Mouse (Mus musculus): ENCODE data around the gene Slc9a7. TPM values are rescaled to one million over a fixed set of nuclear protein-coding genes. Genes with fewer than 3 reads are reported as not detected.

The Slc9a7 gene
- polyA plus RNA-seq, 1 experiment from 2014 or later: 4.7 TPM

DNA sequence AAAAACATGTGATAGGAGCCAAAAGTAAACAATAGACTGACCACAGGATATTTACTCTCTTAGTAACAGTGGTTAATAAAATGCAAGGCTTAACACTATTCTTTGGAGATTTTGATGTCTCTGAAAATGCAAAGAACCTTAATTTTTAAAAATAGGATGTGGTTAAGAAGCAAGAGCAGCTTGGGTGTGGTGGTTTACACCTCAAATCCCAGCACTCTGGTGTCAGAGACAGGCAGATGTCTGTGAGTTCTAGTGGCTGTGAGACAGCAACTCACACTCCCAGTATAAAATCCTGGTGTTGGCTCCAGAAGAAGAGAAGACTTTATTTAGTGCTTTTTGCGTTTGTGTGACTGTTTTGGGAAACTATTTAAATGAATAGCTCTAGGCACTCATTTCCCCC is 19.6 kb downstream of the Slc9a7 start:
- Histone ChIP-seq H3K27ac (no peak overlapping the region), H3K9ac (no peak overlapping the region), H3K36me3 (no peaks in the 10 kb centered on the region), H3K4me2 (no peak overlapping the region), H3K4me3 (no peak overlapping the region), H3K27me3 (no peaks in the 10 kb centered on the region), H3K4me1 (replicated peaks) (no peaks in the 10 kb centered on the region), H3K9me3 (replicated peaks) (no peaks in the 10 kb centered on the region)
- 41% methylated on average over 1 of the region's 1 CpGs for WGBS
- no peak for ATAC-seq (replicated peaks; ENCODE audit: insufficient number of reproducible peaks, insufficient read depth, low FRiP score, low read depth)

DNA sequence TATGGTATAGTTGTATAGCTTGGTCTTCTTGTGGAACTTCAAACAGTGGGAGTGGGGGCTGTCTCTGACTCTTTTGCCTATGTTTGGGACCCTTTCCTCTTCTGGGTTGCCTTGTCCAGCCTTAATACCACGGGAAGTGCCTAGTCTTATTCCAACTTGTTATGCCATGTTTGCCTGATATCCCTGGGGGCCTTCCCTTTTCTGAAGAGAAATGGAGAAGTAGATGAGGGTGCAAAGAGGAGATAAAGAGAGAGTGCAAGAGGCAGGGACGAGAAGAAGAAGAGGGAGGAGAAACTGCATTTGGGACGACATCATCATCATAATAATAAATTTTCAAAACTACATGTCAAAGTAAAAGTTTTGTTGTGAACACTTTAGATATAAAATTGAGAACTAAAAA is 21.6 kb downstream of the Slc9a7 start:
- H3K4me1 ChIP-seq (replicated peaks): no peaks in the 10 kb centered on the region
- H3K27ac ChIP-seq: no peak overlapping the region
- no peaks in the 10 kb centered on the region for H3K27me3 ChIP-seq
- H3K4me2 ChIP-seq: no peak overlapping the region
- ATAC-seq (replicated peaks; ENCODE audit: insufficient number of reproducible peaks, insufficient read depth, low FRiP score, low read depth): no peak
- no peak overlapping the region for H3K4me3 ChIP-seq
- no peaks in the 10 kb centered on the region for H3K36me3 ChIP-seq
- H3K9me3 ChIP-seq (replicated peaks): no peaks in the 10 kb centered on the region
- WGBS: 61% methylated on average over 3 of the region's 3 CpGs
- H3K9ac ChIP-seq: no peak overlapping the region

DNA sequence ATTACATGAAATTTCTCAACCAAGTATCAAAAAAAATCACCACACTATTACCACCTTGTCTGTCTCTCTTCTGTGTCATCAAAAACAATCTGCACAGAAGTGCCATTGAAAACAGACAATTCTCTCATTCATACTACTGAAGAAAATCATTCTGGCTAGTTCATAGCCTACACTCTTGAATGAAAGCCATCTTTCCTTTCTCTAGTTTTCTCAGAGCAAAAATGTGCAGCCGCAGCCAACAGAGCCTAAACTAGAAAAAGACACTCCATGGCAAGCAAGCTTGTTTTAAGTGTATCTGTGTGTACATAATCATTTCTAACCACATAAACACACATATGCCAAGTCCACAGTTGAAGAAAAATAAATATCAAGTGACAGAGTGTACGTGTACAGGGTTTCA is 27.2 kb downstream of the Slc9a7 start:
- no peak for ATAC-seq (replicated peaks; ENCODE audit: insufficient number of reproducible peaks, insufficient read depth, low FRiP score, low read depth)
- H3K4me3 ChIP-seq: no peak overlapping the region
- H3K4me1 ChIP-seq (replicated peaks): no peaks in the 10 kb centered on the region
- no peaks in the 10 kb centered on the region for H3K36me3 ChIP-seq
- H3K9ac ChIP-seq: no peak overlapping the region
- H3K27ac ChIP-seq: no peak overlapping the region
- H3K4me2 ChIP-seq: no peak overlapping the region
- no peaks in the 10 kb centered on the region for H3K27me3 ChIP-seq
- 75% methylated on average over 2 of the region's 2 CpGs for WGBS
- H3K9me3 ChIP-seq (replicated peaks): no peaks in the 10 kb centered on the region

DNA sequence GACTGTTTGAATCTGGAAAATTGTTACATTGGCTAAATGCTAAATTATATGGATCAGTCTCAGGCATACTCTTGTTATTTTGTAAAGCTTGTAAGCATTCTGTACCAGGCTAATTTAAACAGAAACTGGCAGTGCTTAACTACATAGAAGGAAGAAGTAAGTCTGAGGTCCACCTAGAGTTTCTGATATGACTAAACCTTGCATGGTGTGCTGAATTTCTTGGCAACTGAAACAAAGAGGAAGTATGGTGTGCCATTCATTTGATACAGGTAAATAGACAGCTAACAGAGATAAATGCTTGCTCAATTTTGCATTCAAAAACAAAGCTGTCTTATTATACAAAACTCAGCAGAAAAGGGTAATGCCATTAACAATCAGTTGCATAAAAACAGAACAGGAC is 63.5 kb downstream of the Slc9a7 start:
- Histone ChIP-seq H3K9me3 (replicated peaks) (no peaks in the 10 kb centered on the region), H3K27me3 (no peaks in the 10 kb centered on the region), H3K4me2 (no peak overlapping the region), H3K4me1 (replicated peaks) (no peaks in the 10 kb centered on the region), H3K27ac (no peak overlapping the region), H3K9ac (no peak overlapping the region), H3K4me3 (no peak overlapping the region), H3K36me3 (no peaks in the 10 kb centered on the region)
- no peak for ATAC-seq (replicated peaks; ENCODE audit: insufficient number of reproducible peaks, insufficient read depth, low FRiP score, low read depth)

DNA sequence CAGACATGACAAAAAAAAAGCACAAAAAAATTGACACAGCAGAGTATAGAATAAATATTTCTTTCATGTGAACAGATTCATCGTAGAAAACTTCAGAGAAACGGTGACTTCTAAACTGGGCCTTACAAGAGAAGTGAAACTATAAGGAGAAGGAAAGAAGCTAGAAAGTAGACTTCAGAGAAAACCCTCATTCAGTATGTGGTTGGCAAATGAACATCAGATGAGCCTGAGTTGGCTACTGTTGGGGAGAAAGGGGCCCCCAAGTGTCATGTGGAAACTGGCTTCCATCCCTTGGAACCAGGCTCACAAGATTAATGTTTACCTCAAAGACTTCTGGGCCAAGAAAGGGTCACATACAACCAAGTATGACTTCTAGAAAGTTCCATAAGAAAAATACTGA is 70.1 kb downstream of the Slc9a7 start:
- H3K27ac ChIP-seq: no peak overlapping the region
- no peak for ATAC-seq (replicated peaks; ENCODE audit: insufficient number of reproducible peaks, insufficient read depth, low FRiP score, low read depth)
- WGBS: 83% methylated on average over 2 of the region's 2 CpGs
- no peaks in the 10 kb centered on the region for H3K36me3 ChIP-seq
- no peak overlapping the region for H3K9ac ChIP-seq
- H3K4me2 ChIP-seq: no peak overlapping the region
- H3K4me3 ChIP-seq: no peak overlapping the region
- H3K27me3 ChIP-seq: no peaks in the 10 kb centered on the region
- no peaks in the 10 kb centered on the region for H3K9me3 ChIP-seq (replicated peaks)
- no peaks in the 10 kb centered on the region for H3K4me1 ChIP-seq (replicated peaks)

DNA sequence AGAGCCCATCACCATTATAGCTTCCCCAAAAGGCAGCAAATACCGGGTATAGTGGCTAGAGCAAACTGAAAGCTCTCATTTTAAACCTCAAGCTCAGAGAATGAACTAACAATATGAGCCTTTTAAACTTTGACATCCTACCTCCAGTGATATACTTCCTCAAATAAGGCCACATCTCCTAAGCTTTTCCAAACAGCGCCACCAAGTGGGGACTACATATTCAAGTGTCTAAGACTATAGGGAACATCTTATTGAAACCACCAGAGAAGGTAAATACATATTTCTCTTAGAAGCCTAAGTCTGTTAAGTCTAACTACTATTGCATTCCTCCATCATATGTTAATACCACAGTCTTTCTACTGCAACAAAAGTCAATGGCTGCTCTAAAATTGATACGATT is 106.0 kb downstream of the Slc9a7 start:
- H3K4me3 ChIP-seq: no peak overlapping the region
- no peaks in the 10 kb centered on the region for H3K4me1 ChIP-seq (replicated peaks)
- no peaks in the 10 kb centered on the region for H3K27me3 ChIP-seq
- ATAC-seq (replicated peaks; ENCODE audit: insufficient number of reproducible peaks, insufficient read depth, low FRiP score, low read depth): no peak
- H3K27ac ChIP-seq: no peak overlapping the region
- H3K36me3 ChIP-seq: no peaks in the 10 kb centered on the region
- WGBS: 70% methylated on average over 3 of the region's 3 CpGs
- H3K9ac ChIP-seq: no peak overlapping the region
- H3K4me2 ChIP-seq: no peak overlapping the region
- H3K9me3 ChIP-seq (replicated peaks): no peaks in the 10 kb centered on the region

DNA sequence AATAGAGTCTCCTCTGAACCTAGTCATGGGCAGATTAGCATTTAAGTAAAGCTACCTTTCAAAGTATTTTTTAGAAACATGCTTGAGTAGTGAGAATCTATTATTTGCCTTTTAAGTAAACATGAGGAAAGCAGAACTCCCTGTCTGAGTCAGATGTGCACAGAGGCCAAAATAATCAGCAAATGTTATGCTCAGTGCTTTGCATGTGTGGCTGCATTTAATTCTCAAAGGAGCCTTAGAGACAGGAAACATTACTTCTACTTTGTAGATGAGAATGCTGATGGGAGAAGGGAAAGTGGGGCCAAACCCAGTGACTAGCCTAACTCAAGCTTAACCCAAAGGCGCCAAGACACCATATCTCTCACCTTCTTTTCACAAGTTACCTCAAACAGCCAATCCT is 114.8 kb downstream of the Slc9a7 start:
- Histone ChIP-seq H3K36me3 (no peaks in the 10 kb centered on the region), H3K9ac (no peak overlapping the region), H3K4me1 (replicated peaks) (no peaks in the 10 kb centered on the region), H3K27ac (no peak overlapping the region), H3K4me3 (no peak overlapping the region), H3K27me3 (no peaks in the 10 kb centered on the region), H3K4me2 (no peak overlapping the region), H3K9me3 (replicated peaks) (no peaks in the 10 kb centered on the region)
- 77% methylated on average over 1 of the region's 1 CpGs for WGBS
- ATAC-seq (replicated peaks; ENCODE audit: insufficient number of reproducible peaks, insufficient read depth, low FRiP score, low read depth): no peak

DNA sequence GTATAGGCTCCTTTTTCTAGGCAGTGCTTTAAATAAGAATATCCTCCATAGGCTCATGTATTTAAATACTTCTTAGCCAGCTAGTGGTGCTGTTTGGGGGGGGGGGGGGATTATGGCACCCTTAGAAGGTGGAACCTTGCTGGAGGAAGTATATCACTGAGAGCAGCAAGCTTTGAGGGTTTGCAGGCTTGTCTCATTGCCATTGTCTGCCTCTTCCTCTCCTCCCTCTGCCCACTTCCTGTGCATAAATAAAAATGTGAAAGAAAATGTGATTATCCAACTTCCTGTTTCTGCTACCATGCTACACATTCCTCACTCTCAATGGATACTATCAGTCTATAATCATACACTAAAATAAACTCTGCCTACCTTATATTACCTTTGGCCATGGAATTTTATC is 123.2 kb downstream of the Slc9a7 start:
- Histone ChIP-seq H3K4me2 (no peak overlapping the region), H3K9me3 (replicated peaks) (no peaks in the 10 kb centered on the region), H3K36me3 (no peaks in the 10 kb centered on the region), H3K9ac (no peak overlapping the region), H3K4me3 (no peak overlapping the region), H3K27me3 (no peaks in the 10 kb centered on the region), H3K4me1 (replicated peaks) (no peaks in the 10 kb centered on the region), H3K27ac (no peak overlapping the region)
- no peak for ATAC-seq (replicated peaks; ENCODE audit: insufficient number of reproducible peaks, insufficient read depth, low FRiP score, low read depth)

DNA sequence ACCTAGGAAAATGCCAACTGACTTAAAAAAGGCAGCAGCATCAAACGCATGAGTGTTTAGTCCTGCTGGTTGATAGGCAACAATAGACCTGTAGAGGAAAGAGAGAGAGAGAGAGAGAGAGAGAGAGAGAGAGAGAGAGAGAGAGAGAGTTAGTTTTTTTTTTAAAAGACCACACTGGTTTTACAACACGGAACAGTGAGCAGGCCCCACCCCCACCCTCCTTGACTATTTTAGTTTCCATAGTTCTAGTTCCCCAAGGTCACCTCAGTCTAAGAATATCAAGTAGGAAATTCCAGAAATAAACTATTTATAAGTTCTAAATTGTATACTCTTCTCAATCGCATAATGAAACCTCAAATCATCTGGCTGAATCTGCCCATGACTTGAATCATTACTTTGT is 126.6 kb downstream of the Slc9a7 start:
- 39% methylated on average over 3 of the region's 3 CpGs for WGBS
- H3K4me3 ChIP-seq: no peak overlapping the region
- no peak for ATAC-seq (replicated peaks; ENCODE audit: insufficient number of reproducible peaks, insufficient read depth, low FRiP score, low read depth)

DNA sequence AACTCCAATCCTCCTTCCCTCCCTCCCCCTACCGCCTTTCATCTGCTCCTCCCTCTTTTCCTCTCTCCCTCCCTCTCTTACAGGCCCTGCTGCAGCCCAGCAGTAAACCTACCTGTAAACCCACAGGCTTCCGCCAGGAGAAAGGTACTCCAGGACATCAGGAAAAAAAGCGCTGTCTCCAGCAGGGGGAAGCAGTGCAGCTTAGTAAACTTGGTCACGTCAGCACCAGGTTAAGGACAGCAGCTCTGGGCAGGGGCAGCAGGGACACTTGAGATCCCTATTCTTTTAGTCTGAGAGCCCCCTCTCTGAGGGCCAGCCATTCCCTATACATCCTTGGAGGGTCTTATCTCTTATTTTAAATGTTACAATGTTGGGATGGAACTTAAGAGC is 129.3 kb downstream of the Slc9a7 start:
- H3K9me3 ChIP-seq (replicated peaks): no peaks in the 10 kb centered on the region
- no peaks in the 10 kb centered on the region for H3K27me3 ChIP-seq
- H3K4me3 ChIP-seq: no peak overlapping the region
- 10% methylated on average over 4 of the region's 4 CpGs for WGBS
- H3K4me1 ChIP-seq (replicated peaks): no peaks in the 10 kb centered on the region
- H3K36me3 ChIP-seq: no peaks in the 10 kb centered on the region
- H3K9ac ChIP-seq: no peak overlapping the region
- no peak overlapping the region for H3K4me2 ChIP-seq
- no peak for ATAC-seq (replicated peaks; ENCODE audit: insufficient number of reproducible peaks, insufficient read depth, low FRiP score, low read depth)
- H3K27ac ChIP-seq: no peak overlapping the region

More for the DNA sequence above, 126.6 kb downstream of the Slc9a7 start:
- H3K4me2 ChIP-seq: no peak overlapping the region
- H3K9me3 ChIP-seq (replicated peaks): no peaks in the 10 kb centered on the region
- no peak overlapping the region for H3K27ac ChIP-seq
- no peaks in the 10 kb centered on the region for H3K4me1 ChIP-seq (replicated peaks)
- no peak overlapping the region for H3K9ac ChIP-seq
- no peaks in the 10 kb centered on the region for H3K36me3 ChIP-seq
- H3K27me3 ChIP-seq: no peaks in the 10 kb centered on the region

DNA sequence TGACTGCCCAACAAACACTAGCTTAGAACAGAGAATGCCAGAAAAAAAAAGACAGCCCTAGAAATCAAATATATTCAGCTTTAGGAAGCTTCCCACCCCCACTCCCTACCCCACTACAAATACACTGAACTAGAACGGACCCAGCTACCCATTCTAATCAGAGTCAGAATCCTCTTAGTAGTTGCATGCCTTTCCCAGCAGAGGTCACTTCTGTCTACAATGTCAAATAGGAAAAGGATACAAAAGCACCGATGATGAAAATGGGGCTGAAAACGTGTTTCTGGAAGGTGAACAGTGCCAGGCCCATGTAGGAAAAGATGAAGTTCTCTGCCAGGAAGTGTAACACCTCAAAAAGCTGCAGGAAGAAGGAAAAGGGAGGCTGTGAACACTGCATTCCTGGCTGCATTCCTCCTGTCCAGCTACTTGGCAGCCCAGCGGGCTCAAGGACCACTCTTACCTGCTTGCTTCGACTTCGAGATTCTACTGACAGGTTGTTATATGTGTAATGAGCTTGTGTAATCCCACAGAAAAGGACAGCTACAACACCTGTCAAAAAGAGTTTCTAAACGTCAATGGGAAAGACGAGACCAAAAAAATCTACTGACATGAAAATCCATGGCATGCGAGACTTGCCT is 129.8 kb downstream of the Slc9a7 start:
- H3K4me2 ChIP-seq: no peak overlapping the region
- no peaks in the 10 kb centered on the region for H3K27me3 ChIP-seq
- H3K9me3 ChIP-seq (replicated peaks): no peaks in the 10 kb centered on the region
- no peak for ATAC-seq (replicated peaks; ENCODE audit: insufficient number of reproducible peaks, insufficient read depth, low FRiP score, low read depth)
- no peak overlapping the region for H3K27ac ChIP-seq
- H3K4me3 ChIP-seq: no peak overlapping the region
- no peaks in the 10 kb centered on the region for H3K4me1 ChIP-seq (replicated peaks)
- H3K9ac ChIP-seq: no peak overlapping the region
- WGBS: 42% methylated on average over 9 of the region's 9 CpGs
- H3K36me3 ChIP-seq: no peaks in the 10 kb centered on the region

DNA sequence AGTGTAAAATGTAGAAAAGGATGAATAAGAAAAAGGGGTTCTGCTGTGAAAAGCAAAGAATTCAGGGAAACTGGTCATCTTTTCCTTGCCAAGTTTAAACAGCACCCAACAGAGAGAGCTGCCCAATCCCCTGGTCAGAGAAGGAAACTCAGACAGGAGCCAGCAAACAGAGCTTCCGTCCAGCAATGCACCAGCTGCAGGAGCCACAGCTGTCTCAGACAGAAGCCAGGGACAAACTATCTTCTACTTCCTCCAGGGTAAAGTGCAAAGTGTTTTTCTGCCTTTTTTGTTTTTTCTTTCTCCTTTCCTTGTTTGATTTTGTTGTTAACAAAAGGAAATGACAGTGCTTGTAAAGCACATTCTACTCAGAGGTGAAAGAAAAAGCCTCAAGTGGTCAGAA is 131.3 kb downstream of the Slc9a7 start:
- no peaks in the 10 kb centered on the region for H3K36me3 ChIP-seq
- H3K9me3 ChIP-seq (replicated peaks): no peaks in the 10 kb centered on the region
- no peak for ATAC-seq (replicated peaks; ENCODE audit: insufficient number of reproducible peaks, insufficient read depth, low FRiP score, low read depth)
- 58% methylated on average over 1 of the region's 1 CpGs for WGBS
- H3K4me2 ChIP-seq: no peak overlapping the region
- no peaks in the 10 kb centered on the region for H3K4me1 ChIP-seq (replicated peaks)
- no peaks in the 10 kb centered on the region for H3K27me3 ChIP-seq
- H3K9ac ChIP-seq: no peak overlapping the region
- H3K27ac ChIP-seq: no peak overlapping the region
- H3K4me3 ChIP-seq: no peak overlapping the region
